Mouse (Mus musculus): ENCODE results near the gene Eif4ebp2.

The Eif4ebp2 gene

GRCm38 (mm10) chr10:61383715-61384047 is 68.8 kb downstream of the Eif4ebp2 start:
- in situ Hi-C loops (cut with MboI), result no loop called here

- in situ Hi-C loops (cut with MboI), result no loop called here
Observed at GRCm38 (mm10) chr10:61383021-61383714, 69.3 kb downstream of the Eif4ebp2 start, which contains the start of gene Pald1. Gene Pald1 (minus strand): TSS chr10:61383530.

- in situ Hi-C loops (cut with MboI), result no loop called here
Observed at GRCm38 (mm10) chr10:61382281-61382731, 70.2 kb downstream of the Eif4ebp2 start.

GRCm38 (mm10) chr10:61381823-61382222 is 70.6 kb downstream of the Eif4ebp2 start:
- in situ Hi-C loops (cut with MboI), result no loop called here

- in situ Hi-C loops (cut with MboI), result no loop called here
Observed at GRCm38 (mm10) chr10:61380186-61380585, 72.3 kb downstream of the Eif4ebp2 start.

- in situ Hi-C loops (cut with MboI), result no loop called here
Observed at GRCm38 (mm10) chr10:61379340-61380040, 73.0 kb downstream of the Eif4ebp2 start.

GRCm38 (mm10) chr10:61378698-61379097 is 73.8 kb downstream of the Eif4ebp2 start:
- in situ Hi-C loops (cut with MboI), result no loop called here

All from mature B cell (primary cell).